In genomic region chr12:76073066-76073826, GRCm38 (mm10) we compare ENCODE assay signal across 7 mouse cellular contexts.
A peak's percentile ranks its signal among the peaks of the same experiment; 100 is the strongest.
DNase-seq lines count a peak whose midpoint lies in the region; ATAC-seq and TF ChIP-seq lines count a peak whose summit lies in the region.

No protein-coding gene starts in this region.

- TF ChIP-seq CTCF in brain, embryonic 14.5 days (IDR thresholded peaks at IDR 0.05; ENCODE audit: borderline replicate concordance, extremely low read depth, insufficient read depth, insufficient read length): no peak

- 0 out of 2 replicates have a peak overlapping the region, but pooled peaks have one; percentile 1 for H3K4me2 ChIP-seq in intestine, embryonic 14.5 days (ENCODE audit: low read length)
- H3K4me2 ChIP-seq in intestine, embryonic 16.5 days (ENCODE audit: low read depth, low read length): no peak overlapping the region
- peak overlapping the region; percentile 24; the same call in 1 of the 2 replicates for H3K4me2 ChIP-seq in limb, embryonic 15.5 days

- DNase-seq in intestine, embryonic 14.5 days (ENCODE audit: low spot score): no peak
- DNase-seq in brain, embryonic 14.5 days (ENCODE audit: low read depth): peak; percentile 58
- peak; percentile 76 for DNase-seq in embryo, embryonic 9.5 days (ENCODE audit: extremely low spot score)
- DNase-seq in MN1 (ENCODE audit: low spot score): no peak
- no peak for DNase-seq in cerebellum, adult 9-10 months

- no peaks in the 10 kb centered on the region for H3K27me3 ChIP-seq in intestine, embryonic 14.5 days (replicated peaks; ENCODE audit: control insufficient read depth, insufficient read depth, low read length)
- no peaks in the 10 kb centered on the region; the same call in 1 of the 2 replicates for H3K27me3 ChIP-seq in intestine, embryonic 16.5 days (replicated peaks; ENCODE audit: control insufficient read depth, insufficient read depth, low read length)
- H3K27me3 ChIP-seq in limb, embryonic 15.5 days: no peaks in the 10 kb centered on the region

- no peak overlapping the region for H3K9ac ChIP-seq in intestine, embryonic 14.5 days (ENCODE audit: low read length)
- no peak overlapping the region for H3K9ac ChIP-seq in intestine, embryonic 16.5 days (ENCODE audit: low read depth, low read length)
- H3K9ac ChIP-seq in limb, embryonic 15.5 days: no peak overlapping the region

- H3K36me3 ChIP-seq in intestine, embryonic 14.5 days (ENCODE audit: control insufficient read depth, insufficient read depth, low read length): peaks cover 25% of the 10 kb centered on the region
- no peaks in the 10 kb centered on the region for H3K36me3 ChIP-seq in intestine, embryonic 16.5 days (ENCODE audit: control insufficient read depth, insufficient read depth, low read length)
- H3K36me3 ChIP-seq in limb, embryonic 15.5 days: peaks cover 20% of the 10 kb centered on the region

- H3K4me3 ChIP-seq in intestine, embryonic 14.5 days (ENCODE audit: low read depth, low read length): no peak overlapping the region
- no peak overlapping the region for H3K4me3 ChIP-seq in intestine, embryonic 16.5 days (ENCODE audit: low read length)
- H3K4me3 ChIP-seq in limb, embryonic 15.5 days: peak overlapping the region; percentile 23

- WGBS in intestine, embryonic 14.5 days: 36% methylated on average over 13 of the region's 13 CpGs
- WGBS in intestine, embryonic 16.5 days: 51% methylated on average over 13 of the region's 13 CpGs
- 19% methylated on average over 13 of the region's 13 CpGs for WGBS in limb, embryonic 15.5 days

- TF ChIP-seq POLR2A in brain, embryonic 14.5 days (IDR thresholded peaks at IDR 0.05; ENCODE audit: borderline replicate concordance, extremely low read depth, insufficient read depth, insufficient read length, poor library complexity, severe bottlenecking): no peak

- ATAC-seq in intestine, embryonic 14.5 days (replicated peaks; ENCODE audit: low FRiP score, low TSS enrichment, low read depth): no peak
- ATAC-seq in intestine, embryonic 16.5 days: no peak
- ATAC-seq in limb, embryonic 15.5 days (ENCODE audit: insufficient number of reproducible peaks, low FRiP score, low TSS enrichment, low read depth): no peak

- H3K4me1 ChIP-seq in intestine, embryonic 14.5 days (replicated peaks; ENCODE audit: control insufficient read depth, insufficient read depth, low read length): no peaks in the 10 kb centered on the region
- 0 out of 2 replicates have a peak, but pooled peaks cover 3% of the 10 kb centered on the region for H3K4me1 ChIP-seq in intestine, embryonic 16.5 days (ENCODE audit: control insufficient read depth, insufficient read depth, low read length)
- peaks cover 18% of the 10 kb centered on the region for H3K4me1 ChIP-seq in limb, embryonic 15.5 days

- no peak overlapping the region for H3K27ac ChIP-seq in intestine, embryonic 14.5 days (ENCODE audit: low read depth)
- H3K27ac ChIP-seq in intestine, embryonic 16.5 days (ENCODE audit: low read length): no peak overlapping the region
- no peak overlapping the region for H3K27ac ChIP-seq in limb, embryonic 15.5 days

- H3K9me3 ChIP-seq in intestine, embryonic 14.5 days (ENCODE audit: control insufficient read depth, low read length): no peaks in the 10 kb centered on the region
- H3K9me3 ChIP-seq in intestine, embryonic 16.5 days (ENCODE audit: control insufficient read depth, low read length): no peaks in the 10 kb centered on the region
- no peaks in the 10 kb centered on the region for H3K9me3 ChIP-seq in limb, embryonic 15.5 days

Comparison
In these comparisons a context has a peak if more than half of its experiments do, and no peak if none do; other contexts are left out.
1. DNase-seq: peak in brain, embryonic 14.5 days (single experiment) and embryo, embryonic 9.5 days (single experiment); none in intestine, embryonic 14.5 days (single experiment), MN1 (single experiment) and cerebellum, adult 9-10 months (single experiment).